Mouse (Mus musculus) adrenal gland, postnatal 14 days (tissue): ENCODE results near the gene Olfr782. TPM values are rescaled to one million over a fixed set of nuclear protein-coding genes. Genes with fewer than 3 reads are reported as not detected.
"Not testable (repeated sequence)": the region's sequence is repeated elsewhere in the genome, so short reads cannot be mapped to it uniquely, and the experiment has no call there.

Source experiments
- DNase-seq: peaks from one replicate; pipeline ENCODE4 v3.0.0; 2021; ENCODE audit warnings: mixed read lengths
- long read RNA-seq, 2 experiments: library from polyadenylated mRNA; stranded (forward); transcript quantifications; one replicate each; pipeline ENCODE4 v2.0.0; 2021
- total RNA-seq: library from RNA; stranded (reverse); gene quantifications from 2 replicates; pipeline ENCODE4 v1.2.3, GENCODE M21; 2021

Gene Olfr782
- not detected in 2 replicates for total RNA-seq
- long read RNA-seq, experiment 1, result 0 reads
- long read RNA-seq, experiment 2, result 0 reads

DNA sequence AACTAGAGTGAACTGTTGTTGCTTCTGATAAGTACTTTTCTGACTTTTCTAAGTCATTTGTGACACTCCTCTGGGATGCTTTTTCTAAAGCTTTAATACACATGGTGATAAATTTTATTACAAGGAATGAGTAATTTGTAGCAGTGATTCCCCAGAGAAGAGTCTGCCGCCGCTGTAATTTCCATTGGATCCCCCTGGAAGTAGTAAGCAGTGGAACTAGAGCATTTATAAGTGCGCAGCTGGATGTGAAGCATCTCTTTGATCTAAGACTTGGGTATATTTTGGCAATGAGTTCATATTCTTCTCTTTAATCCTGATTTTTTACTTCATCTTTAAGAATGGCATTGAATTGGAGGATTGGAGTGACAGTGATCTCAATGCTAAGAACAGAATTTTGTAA is at the start of gene Olfr782:
Gene Olfr782, plus strand, starts transcription at position 301 of the 400 bp plus-strand sequence.
- DNase-seq, result no peak

- not testable (repeated sequence) for DNase-seq
Measured at GRCm38 (mm10) chr10:129312973-129313372, 35.7 kb upstream of the Olfr782 start.

DNA sequence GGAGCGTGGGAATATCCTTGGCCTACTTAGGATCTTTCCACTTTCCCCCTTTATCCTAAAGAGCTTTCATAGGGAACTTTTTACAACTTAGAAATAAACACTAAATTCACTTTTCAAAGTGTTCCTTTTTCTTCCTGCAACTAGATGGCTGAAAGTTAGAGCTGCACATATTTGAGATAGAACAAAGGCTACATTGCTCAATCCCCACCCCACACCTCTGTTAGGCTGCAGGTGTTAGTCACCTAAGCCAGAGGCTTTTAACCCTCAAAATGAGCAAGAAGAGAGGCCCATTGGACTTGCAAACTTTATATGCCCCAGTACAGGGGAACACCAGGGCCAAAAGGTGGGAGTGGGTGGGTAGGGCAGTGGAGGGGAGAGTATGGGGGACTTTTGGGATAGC is 35.1 kb upstream of the Olfr782 start:
- not testable (repeated sequence) for DNase-seq

- DNase-seq, result no peak
Measured at GRCm38 (mm10) chr10:129317817-129318216, 30.8 kb upstream of the Olfr782 start, which contains the start of gene Olfr780. Gene Olfr780 (plus strand): TSS chr10:129318117.

GRCm38 (mm10) chr10:129328554-129328953 is 20.1 kb upstream of the Olfr782 start, which contains the start of gene Olfr781:
Gene Olfr781 (plus strand): TSS chr10:129328854.
- no peak for DNase-seq

- not testable (repeated sequence) for DNase-seq
Measured at GRCm38 (mm10) chr10:129352475-129352874, 3.8 kb downstream of the Olfr782 start.

GRCm38 (mm10) chr10:129356496-129356895 is 7.8 kb downstream of the Olfr782 start:
- DNase-seq, result not testable (repeated sequence)

DNA sequence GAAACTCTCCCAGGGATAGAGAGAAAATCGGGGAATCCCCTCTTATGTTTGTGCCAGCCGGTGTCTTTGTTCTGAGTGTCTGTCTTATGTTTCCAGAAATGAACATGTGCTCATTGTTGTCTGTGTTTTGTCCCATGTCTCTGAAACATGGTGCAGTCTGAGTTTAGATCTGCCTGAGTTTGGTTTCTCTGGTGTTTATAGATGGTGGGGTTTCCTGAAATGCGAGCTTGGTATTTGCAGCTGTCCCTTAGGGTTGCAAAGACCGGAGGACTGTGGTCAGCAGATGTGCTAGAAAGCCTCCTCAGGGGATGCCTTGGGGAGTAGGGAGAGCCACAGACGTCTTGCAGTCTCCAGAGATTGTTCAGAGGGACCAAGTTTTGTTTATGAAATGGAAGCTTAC is 8.7 kb downstream of the Olfr782 start:
- DNase-seq, result no peak

DNA sequence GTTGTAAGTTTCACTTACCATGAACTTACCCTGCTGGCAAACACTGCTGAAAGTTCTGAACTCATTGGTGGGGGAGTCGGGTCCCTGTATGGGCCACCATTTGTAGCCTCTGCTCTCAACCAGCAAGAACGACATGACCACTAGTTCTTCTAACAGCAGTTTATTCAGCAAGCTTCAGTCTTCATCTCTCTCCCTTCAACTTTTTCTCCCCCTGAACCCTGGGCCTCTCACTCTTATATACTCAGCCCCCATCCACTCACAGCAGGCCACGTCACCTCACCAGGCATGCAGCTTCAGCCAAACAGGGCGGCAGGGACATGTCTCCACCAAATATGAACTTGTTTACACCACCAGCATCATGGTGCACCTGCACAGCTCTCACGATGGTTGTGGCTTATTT is 25.4 kb downstream of the Olfr782 start:
- not testable (repeated sequence) for DNase-seq

- no peak for DNase-seq
Measured at GRCm38 (mm10) chr10:129383783-129384182, 35.1 kb downstream of the Olfr782 start, which contains the start of gene Olfr784. Gene Olfr784 (plus strand): TSS chr10:129384083.

DNA sequence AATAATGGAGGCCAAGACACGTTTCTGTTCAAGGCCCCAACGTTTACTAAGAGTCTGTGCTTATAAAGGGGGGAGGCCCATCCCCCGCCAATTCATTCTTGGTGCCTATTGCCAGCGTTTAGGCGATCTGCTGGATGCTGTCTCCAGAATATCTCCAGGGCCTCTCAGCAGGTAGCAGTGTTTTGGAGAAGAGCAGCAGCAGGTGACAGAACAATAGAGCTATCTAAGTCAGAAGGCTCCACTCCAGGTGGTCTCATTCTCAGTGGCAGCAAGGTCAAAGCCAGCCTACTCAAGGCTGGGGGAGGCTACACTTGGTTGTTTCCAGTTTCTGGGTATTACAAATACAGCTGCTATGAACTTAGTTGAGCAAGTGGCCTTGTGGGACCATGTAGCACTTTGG is 52.2 kb downstream of the Olfr782 start:
- DNase-seq, result no peak

Other genes starting within 250 kb of the Olfr782 start
- not detected in 2 replicates for gene Olfr768, start 249.5 kb upstream of the Olfr782 start, total RNA-seq
- not detected in 2 replicates for gene Olfr769, start 231.0 kb upstream of the Olfr782 start, total RNA-seq
- not detected in 2 replicates for gene Olfr770, start 209.9 kb upstream of the Olfr782 start, total RNA-seq
- not detected in 2 replicates for gene Olfr771, start 184.1 kb upstream of the Olfr782 start, total RNA-seq
- gene Olfr772, start 170.9 kb upstream of the Olfr782 start, total RNA-seq, result not detected in 2 replicates
- gene Olfr773, start 161.4 kb upstream of the Olfr782 start, total RNA-seq, result not detected in 2 replicates
- gene Olfr774, start 112.6 kb upstream of the Olfr782 start, total RNA-seq, result not detected in 2 replicates
- gene Olfr775, start 100.4 kb upstream of the Olfr782 start, total RNA-seq, result not detected in 2 replicates
- not detected in 2 replicates for gene Olfr776, start 89.7 kb upstream of the Olfr782 start, total RNA-seq
- gene Olfr777, start 77.4 kb upstream of the Olfr782 start, total RNA-seq, result not detected in 2 replicates
- not detected in 2 replicates for gene Olfr780, start 30.7 kb upstream of the Olfr782 start, total RNA-seq
- gene Olfr781, start 20.0 kb upstream of the Olfr782 start, total RNA-seq, result not detected in 2 replicates
- not detected in 2 replicates for gene Olfr784, start 35.2 kb downstream of the Olfr782 start, total RNA-seq
- not detected in 2 replicates for gene Olfr785, start 56.6 kb downstream of the Olfr782 start, total RNA-seq
- not detected in 2 replicates for gene Olfr786, start 78.5 kb downstream of the Olfr782 start, total RNA-seq
- not detected in 2 replicates for gene Olfr787, start 113.0 kb downstream of the Olfr782 start, total RNA-seq
- not detected in 2 replicates for gene Olfr788, start 122.1 kb downstream of the Olfr782 start, total RNA-seq
- gene Olfr789, start 135.9 kb downstream of the Olfr782 start, total RNA-seq, result not detected in 2 replicates
- gene Olfr790, start 149.6 kb downstream of the Olfr782 start, total RNA-seq, result not detected in 2 replicates
- not detected in 2 replicates for gene Olfr791, start 172.9 kb downstream of the Olfr782 start, total RNA-seq
- not detected in 2 replicates for gene Olfr792, start 190.3 kb downstream of the Olfr782 start, total RNA-seq
- not detected in 2 replicates for gene Olfr794, start 218.8 kb downstream of the Olfr782 start, total RNA-seq